Mouse (Mus musculus) megakaryocyte, embryonic 14.5 days (primary cell): ENCODE measurements around the gene Cog1.

ENCODE experiments used
- FLI1 ChIP-seq: IDR thresholded peaks from 2 replicates; pipeline ENCODE4 v1.6.1; 2012; ENCODE audit warnings: low read length, inconsistent platforms, mixed read lengths
- GATA1 ChIP-seq: IDR thresholded peaks from 3 replicates; pipeline ENCODE4 v1.6.1; 2012; ENCODE audit warnings: mixed read lengths, low read length, inconsistent platforms, borderline replicate concordance

DNA sequence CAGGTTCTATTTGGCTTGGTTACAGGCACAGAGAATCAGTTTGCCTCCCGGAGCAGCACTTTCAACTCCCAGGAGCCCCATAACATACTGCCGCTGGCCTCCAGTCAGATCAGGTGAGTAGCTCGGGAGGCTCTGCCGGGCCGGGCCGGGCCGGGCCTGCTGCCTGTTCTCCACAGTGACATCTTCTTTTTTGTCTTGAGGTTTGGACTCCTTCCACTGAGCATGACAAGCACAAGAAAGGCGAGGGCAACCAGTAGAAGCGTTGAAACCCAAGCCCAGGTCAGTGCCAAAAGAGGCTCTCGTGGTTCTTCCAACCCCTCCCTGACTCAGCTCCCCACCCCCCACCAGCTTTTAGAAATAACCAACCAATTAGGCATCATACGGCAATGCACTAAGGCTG lies 12.0 kb downstream of the Cog1 start:
- no peak for TF ChIP-seq GATA1
- no peak for TF ChIP-seq FLI1
